Mouse (Mus musculus): ENCODE results near the gene Nfam1. TPM values are rescaled to one million over a fixed set of nuclear protein-coding genes. Genes with fewer than 3 reads are reported as not detected.

Gene Nfam1
- polyA plus RNA-seq, 1 experiment = not detected

DNA sequence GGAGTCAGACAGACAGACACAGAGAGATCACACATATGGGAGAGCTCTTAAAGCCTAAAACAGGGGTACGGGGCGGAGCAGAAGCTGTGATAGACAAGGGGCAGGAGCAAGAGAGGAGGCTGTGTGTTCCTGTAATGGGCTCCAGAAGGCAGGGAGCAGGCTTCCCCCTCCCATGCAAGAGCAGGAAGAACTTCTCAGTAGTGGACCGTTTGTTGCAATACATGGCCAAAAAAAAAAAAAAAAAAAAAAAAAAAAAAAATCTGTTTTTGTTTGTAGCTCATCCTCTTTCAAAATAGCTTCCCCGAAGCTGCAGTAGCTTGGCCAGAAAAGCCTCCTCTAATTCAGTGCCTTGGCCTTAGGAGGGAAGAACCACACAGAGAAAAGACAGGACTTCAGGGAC, 2.2 kb downstream of the Nfam1 start:
- H3K4me1 ChIP-seq (ENCODE audit: control insufficient read depth, insufficient read depth, low read length) = peaks cover 24% of the 10 kb centered on the region
- WGBS = 74% methylated on average over 4 of the region's 4 CpGs
- TF ChIP-seq CTCF (IDR thresholded peaks at IDR 0.05; ENCODE audit: insufficient read depth, low read depth, low read length) = no peak
- TF ChIP-seq POLR2A (IDR thresholded peaks at IDR 0.05; ENCODE audit: insufficient read depth, low read depth, low read length) = no peak
- H3K27ac ChIP-seq (ENCODE audit: insufficient read depth, low read depth, low read length) = no peak overlapping the region
- no peak overlapping the region for H3K4me3 ChIP-seq (ENCODE audit: insufficient read depth, low read depth, low read length)

DNA sequence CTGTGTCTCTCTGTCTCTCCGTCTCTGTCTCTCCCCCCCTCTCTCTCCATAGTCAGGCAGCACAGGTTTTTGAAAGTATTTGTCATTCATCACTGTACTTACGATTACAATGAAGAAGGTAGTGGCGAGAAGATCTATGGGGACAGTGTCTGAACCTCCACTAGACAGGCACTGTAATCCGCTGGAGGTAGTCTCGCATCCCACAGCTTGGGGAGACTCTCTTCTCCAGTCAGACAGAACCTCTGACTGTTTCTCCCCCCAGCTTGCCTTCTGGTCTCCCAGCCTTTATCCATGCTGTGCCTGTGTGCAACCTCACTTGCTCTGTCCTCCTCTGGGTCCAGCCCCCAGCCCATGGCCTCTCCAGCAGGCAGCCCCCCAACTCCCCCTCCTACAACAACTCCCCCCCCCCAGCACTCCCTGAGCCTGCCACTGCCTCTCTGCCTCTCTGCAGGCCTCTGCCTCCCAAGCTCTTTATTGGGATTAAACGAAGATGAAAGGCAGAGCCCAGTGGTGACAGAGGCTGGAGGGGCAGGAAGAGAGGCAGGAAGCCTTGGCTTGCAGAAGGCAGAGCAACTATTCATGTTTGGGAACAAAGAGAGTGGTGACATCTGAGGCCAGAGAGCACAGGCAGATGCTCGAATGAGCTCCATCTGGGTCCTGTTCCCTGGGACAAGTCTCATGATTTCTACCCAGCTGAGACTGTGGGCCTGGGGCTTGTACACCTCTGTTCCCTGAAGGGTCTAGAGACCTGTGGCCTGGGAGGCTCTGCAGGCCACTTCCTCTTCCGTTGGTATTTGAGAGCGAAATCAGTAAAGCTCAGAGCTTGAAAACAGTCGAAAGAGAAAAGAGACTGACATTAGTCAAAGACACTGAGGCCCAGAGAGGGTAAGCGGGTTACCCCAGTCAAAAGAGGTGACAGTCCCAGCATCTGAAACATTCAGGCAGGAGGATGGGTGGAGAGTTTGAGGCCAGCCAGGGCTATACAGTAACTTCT, 3.1 kb downstream of the Nfam1 start:
- H3K27ac ChIP-seq (ENCODE audit: insufficient read depth, low read depth, low read length) = no peak overlapping the region
- no peak for TF ChIP-seq POLR2A (IDR thresholded peaks at IDR 0.05; ENCODE audit: insufficient read depth, low read depth, low read length)
- TF ChIP-seq CTCF (IDR thresholded peaks at IDR 0.05; ENCODE audit: insufficient read depth, low read depth, low read length) = no peak
- WGBS = 74% methylated on average over 11 of the region's 11 CpGs

DNA sequence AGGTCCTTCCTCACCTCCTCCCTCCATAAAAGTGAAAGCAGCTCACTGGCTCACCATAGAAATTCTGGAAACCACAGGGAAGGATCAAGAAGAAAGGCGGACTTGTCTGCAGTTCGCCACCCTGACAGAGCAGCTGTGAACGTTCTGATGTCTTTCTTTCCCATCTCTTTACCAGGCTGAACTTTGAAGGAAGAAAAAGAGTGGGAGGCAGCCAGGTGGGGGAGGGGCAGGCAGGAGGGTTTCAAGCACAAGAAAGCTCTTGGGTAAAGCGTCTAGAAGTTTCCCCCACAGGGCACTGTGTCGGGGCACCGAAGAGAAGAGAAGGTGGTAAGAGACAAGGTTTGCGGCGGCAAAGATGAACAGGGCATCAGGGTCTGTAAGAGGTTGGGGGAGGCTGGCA, 7.0 kb downstream of the Nfam1 start:
- no peak for TF ChIP-seq CTCF (IDR thresholded peaks at IDR 0.05; ENCODE audit: insufficient read depth, low read depth, low read length)
- H3K27ac ChIP-seq (ENCODE audit: insufficient read depth, low read depth, low read length) = no peak overlapping the region
- 62% methylated on average over 8 of the region's 8 CpGs for WGBS
- peaks cover 21% of the 10 kb centered on the region; the same call in 1 of the 2 replicates for H3K4me1 ChIP-seq (ENCODE audit: control insufficient read depth, insufficient read depth, low read length)
- H3K4me3 ChIP-seq (ENCODE audit: insufficient read depth, low read depth, low read length) = no peak overlapping the region

More for the DNA sequence above, 3.1 kb downstream of the Nfam1 start:
- peaks cover 31% of the 10 kb centered on the region for H3K4me1 ChIP-seq (ENCODE audit: control insufficient read depth, insufficient read depth, low read length)
- no peak overlapping the region for H3K4me3 ChIP-seq (ENCODE audit: insufficient read depth, low read depth, low read length)

GRCm38 (mm10) chr15:83025041-83025760, 7.9 kb downstream of the Nfam1 start:
- TF ChIP-seq CTCF (IDR thresholded peaks at IDR 0.05; ENCODE audit: insufficient read depth, low read depth, low read length) = no peak
- no peak for TF ChIP-seq POLR2A (IDR thresholded peaks at IDR 0.05; ENCODE audit: insufficient read depth, low read depth, low read length)
- no peak overlapping the region for H3K4me3 ChIP-seq (ENCODE audit: insufficient read depth, low read depth, low read length)
- H3K27ac ChIP-seq (ENCODE audit: insufficient read depth, low read depth, low read length) = no peak overlapping the region
- WGBS = 66% methylated on average over 25 of the region's 25 CpGs
- peaks cover 20% of the 10 kb centered on the region; the same call in 1 of the 2 replicates for H3K4me1 ChIP-seq (ENCODE audit: control insufficient read depth, insufficient read depth, low read length)

- Histone ChIP-seq H3K27ac (ENCODE audit: insufficient read depth, low read depth, low read length) (no peak overlapping the region), H3K4me3 (ENCODE audit: insufficient read depth, low read depth, low read length) (no peak overlapping the region), H3K4me1 (ENCODE audit: control insufficient read depth, insufficient read depth, low read length) (peaks cover 27% of the 10 kb centered on the region)
- 72% methylated on average over 8 of the region's 8 CpGs for WGBS
- TF ChIP-seq CTCF (IDR thresholded peaks at IDR 0.05; ENCODE audit: insufficient read depth, low read depth, low read length) = no peak
- no peak for TF ChIP-seq POLR2A (IDR thresholded peaks at IDR 0.05; ENCODE audit: insufficient read depth, low read depth, low read length)
Observed at GRCm38 (mm10) chr15:83022947-83023346, 10.2 kb downstream of the Nfam1 start.

GRCm38 (mm10) chr15:83010990-83011664, 22.0 kb downstream of the Nfam1 start:
- WGBS = 27% methylated on average over 15 of the region's 15 CpGs
- no peak for TF ChIP-seq CTCF (IDR thresholded peaks at IDR 0.05; ENCODE audit: insufficient read depth, low read depth, low read length)
- TF ChIP-seq POLR2A (IDR thresholded peaks at IDR 0.05; ENCODE audit: insufficient read depth, low read depth, low read length) = no peak
- Histone ChIP-seq H3K4me3 (ENCODE audit: insufficient read depth, low read depth, low read length) (no peak overlapping the region), H3K27ac (ENCODE audit: insufficient read depth, low read depth, low read length) (no peak overlapping the region), H3K4me1 (ENCODE audit: control insufficient read depth, insufficient read depth, low read length) (peaks cover 47% of the 10 kb centered on the region)

DNA sequence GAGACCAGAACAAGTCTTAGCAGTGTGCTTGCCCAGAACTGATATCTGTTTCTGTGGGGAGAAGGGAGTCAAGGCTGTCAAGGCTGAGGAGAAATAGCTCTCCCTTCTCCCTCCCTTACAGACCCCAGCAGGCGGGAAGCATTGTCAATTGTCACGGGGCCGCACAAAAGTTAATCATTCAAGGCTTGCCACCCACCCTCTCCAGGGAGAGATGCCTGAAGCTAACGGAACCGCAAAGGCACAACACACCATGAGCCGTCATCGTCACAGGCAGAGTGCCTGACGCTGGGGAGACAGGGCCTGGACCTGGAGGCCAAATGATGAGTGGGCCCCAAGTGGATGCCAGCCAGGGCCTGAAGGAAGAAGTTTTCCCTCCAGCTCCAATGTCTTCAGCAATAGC, 22.7 kb downstream of the Nfam1 start:
- Histone ChIP-seq H3K4me1 (ENCODE audit: control insufficient read depth, insufficient read depth, low read length) (peaks cover 46% of the 10 kb centered on the region), H3K27ac (ENCODE audit: insufficient read depth, low read depth, low read length) (no peak overlapping the region), H3K4me3 (ENCODE audit: insufficient read depth, low read depth, low read length) (no peak overlapping the region)
- WGBS = 56% methylated on average over 8 of the region's 8 CpGs
- TF ChIP-seq CTCF (IDR thresholded peaks at IDR 0.05; ENCODE audit: insufficient read depth, low read depth, low read length) (no peak), POLR2A (IDR thresholded peaks at IDR 0.05; ENCODE audit: insufficient read depth, low read depth, low read length) (no peak)

DNA sequence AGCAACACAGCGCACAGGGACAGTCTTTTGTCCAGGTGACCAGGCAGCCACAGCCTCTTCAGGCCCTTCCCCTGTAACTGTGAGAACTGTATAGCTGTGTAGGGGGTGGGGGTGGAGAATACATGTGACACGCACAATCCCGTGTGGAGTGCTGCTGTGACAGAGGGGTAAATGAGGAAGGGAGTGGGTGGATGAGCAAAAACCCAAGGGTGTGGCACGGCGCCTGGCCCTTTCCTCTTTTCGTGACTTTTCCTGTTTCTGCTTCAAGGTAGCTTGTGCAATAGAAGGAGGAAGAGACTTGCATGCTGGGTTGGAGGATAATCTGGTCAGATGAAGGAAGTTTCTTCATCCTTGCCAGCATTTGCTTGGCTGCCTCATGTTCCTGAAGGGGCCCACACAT, 23.6 kb downstream of the Nfam1 start:
- no peak overlapping the region for H3K27ac ChIP-seq (ENCODE audit: insufficient read depth, low read depth, low read length)
- no peak overlapping the region for H3K4me3 ChIP-seq (ENCODE audit: insufficient read depth, low read depth, low read length)
- TF ChIP-seq POLR2A (IDR thresholded peaks at IDR 0.05; ENCODE audit: insufficient read depth, low read depth, low read length) = no peak
- no peak for TF ChIP-seq CTCF (IDR thresholded peaks at IDR 0.05; ENCODE audit: insufficient read depth, low read depth, low read length)
- H3K4me1 ChIP-seq (ENCODE audit: control insufficient read depth, insufficient read depth, low read length) = peaks cover 40% of the 10 kb centered on the region
- WGBS = 77% methylated on average over 6 of the region's 6 CpGs

All from olfactory bulb, adult 2 months (tissue).